Mouse (Mus musculus) left cerebral cortex, postnatal 14 days (tissue): ENCODE data around the gene Ino80b. TPM values are rescaled to one million over a fixed set of nuclear protein-coding genes. Genes with fewer than 3 reads are reported as not detected.
A peak's percentile ranks its signal among the peaks of the same experiment; 100 is the strongest.

ENCODE experiments used
- DNase-seq, 2 experiments: peaks; one replicate each; pipeline ENCODE4 v3.0.0; 2021 to 2022; ENCODE audit warnings: low spot score in 2 of 2, mixed read lengths in 1 of 2
- intact Hi-C: fragments of 180-260 bp; cut with DNase I; formaldehyde crosslinking; loops from one replicate; pipeline ENCODE4 v1.15.1; 2025
- total RNA-seq, 2 experiments: library from RNA; stranded (reverse); gene quantifications; 2 replicates each; pipeline ENCODE4 v1.2.3; 2021

The Ino80b gene
- total RNA-seq, 2 experiments from 2014 or later, result 15.1 to 18.8 TPM

DNA sequence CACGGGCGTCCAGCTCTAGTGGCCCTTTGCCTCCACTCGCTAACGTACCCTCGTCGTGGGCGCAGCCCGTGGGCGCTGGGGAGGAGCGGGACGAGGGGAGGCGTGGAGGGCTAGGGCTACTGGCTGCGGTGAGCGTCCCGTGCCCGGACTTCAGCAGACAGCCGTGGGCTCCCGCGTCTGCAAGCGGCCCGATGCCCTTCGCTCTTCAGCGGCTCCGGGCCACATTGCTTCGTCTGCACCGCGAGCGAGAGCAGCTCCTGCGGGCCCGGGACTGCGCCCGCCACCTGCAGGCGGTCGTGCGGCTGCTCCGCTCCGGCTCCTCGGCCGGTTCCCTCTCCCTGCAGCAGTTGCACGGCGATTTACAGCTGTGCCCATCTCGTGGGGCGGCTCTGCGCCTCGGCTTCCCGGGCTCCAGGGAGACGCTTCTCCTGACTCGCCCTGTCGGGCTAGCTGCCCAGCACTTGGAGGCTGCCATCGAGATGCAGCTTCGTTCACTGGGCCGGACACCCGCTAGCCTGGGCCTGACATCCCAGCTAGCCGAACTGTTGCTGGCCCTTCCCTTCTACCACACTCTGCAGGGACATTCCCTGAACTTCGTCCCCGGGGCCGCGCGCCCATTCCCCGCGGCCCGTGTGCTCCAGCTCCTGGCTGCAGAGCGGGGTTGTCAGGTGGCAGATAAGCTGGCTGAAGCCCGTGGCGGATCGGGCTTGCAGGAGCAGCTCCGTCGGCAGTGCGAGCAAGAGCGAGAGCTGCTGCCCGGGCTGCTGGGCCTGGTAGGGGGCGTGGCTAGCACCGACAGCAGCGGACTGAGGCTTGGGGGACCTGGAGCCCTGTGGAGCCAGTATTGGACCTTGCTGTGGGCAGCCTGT, 23.3 kb downstream of the Ino80b start:
- peak; percentile 46 to 63 for DNase-seq
- intact Hi-C loops, result loop anchor here (1.0 kb wide), 2 partner anchors 48 to 106 kb away; partner anchors contain the start of gene Aup1

- DNase-seq, result peak; percentile 89 to 92
- intact Hi-C loops, result loop anchor here (1.0 kb wide), 2 partner anchors 47 to 105 kb away; partner anchors contain the start of gene Aup1
These were observed 23.9 kb downstream of the Ino80b start, which contains the start of the genes Ccdc142 and Gm42688 for GRCm38 (mm10) chr6:83101316-83101687. Gene Ccdc142, plus strand, starts transcription at chr6:83101601. Gene Gm42688, plus strand, starts transcription at chr6:83101617.

DNA sequence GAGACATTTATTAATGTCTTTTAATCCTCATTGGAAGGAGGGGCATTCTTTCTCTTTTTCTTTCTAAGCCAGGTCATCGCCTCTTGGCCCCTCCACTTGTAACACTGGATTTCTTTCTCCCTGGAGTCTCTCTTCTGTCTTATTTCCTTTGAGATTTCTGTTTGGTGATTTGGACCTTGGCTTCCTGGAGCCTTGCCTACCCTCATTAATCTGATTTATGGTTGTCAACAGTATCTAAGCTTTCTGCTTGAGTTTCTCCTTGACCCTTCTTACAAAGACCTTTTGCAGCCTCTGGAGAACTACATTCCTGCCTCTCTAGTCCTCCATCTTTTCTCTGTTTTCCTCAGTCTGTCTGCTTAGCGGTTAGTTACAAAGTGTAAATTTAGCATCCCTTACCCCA, 26.8 kb downstream of the Ino80b start:
- no peak for DNase-seq
- intact Hi-C loops, result no loop called here

- intact Hi-C loops, result no loop called here
- DNase-seq, result no peak
These were observed 29.3 kb downstream of the Ino80b start for GRCm38 (mm10) chr6:83095968-83096367.

GRCm38 (mm10) chr6:83092416-83093127, 32.7 kb downstream of the Ino80b start:
- intact Hi-C loops, result no loop called here
- DNase-seq, result no peak

DNA sequence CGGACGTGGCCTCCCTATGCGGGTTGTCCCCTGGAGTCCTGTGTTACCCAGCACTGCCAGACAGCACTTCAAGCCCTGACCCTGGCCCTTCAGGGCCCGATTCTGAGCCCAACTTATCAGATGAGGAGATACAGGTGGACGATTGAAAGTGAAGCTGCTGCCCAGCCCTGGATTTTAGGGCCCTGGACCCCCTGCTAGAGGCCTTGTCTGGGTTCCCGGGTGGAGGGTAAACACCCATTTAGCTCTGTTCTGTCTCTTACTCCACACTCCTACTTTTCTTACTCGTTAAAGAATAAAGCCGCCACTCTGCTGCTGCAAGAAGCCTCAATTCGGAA, 37.3 kb downstream of the Ino80b start:
- intact Hi-C loops, result no loop called here
- DNase-seq, result no peak

- no peak for DNase-seq
- intact Hi-C loops, result no loop called here
These were observed 37.9 kb downstream of the Ino80b start for GRCm38 (mm10) chr6:83087205-83087925.

GRCm38 (mm10) chr6:83086121-83087035, 38.9 kb downstream of the Ino80b start, which contains the start of gene Lbx2:
Gene Lbx2, plus strand, starts transcription at chr6:83086367.
- no peak for DNase-seq
- intact Hi-C loops, result no loop called here

- intact Hi-C loops, result no loop called here
These were observed 40.8 kb downstream of the Ino80b start for GRCm38 (mm10) chr6:83084477-83084876.

GRCm38 (mm10) chr6:83083497-83083896, 41.7 kb downstream of the Ino80b start:
- intact Hi-C loops, result no loop called here
- no peak for DNase-seq

More at GRCm38 (mm10) chr6:83084477-83084876, 40.8 kb downstream of the Ino80b start:
- DNase-seq, result no peak

GRCm38 (mm10) chr6:83080210-83080609, 45.0 kb downstream of the Ino80b start:
- intact Hi-C loops, result no loop called here

GRCm38 (mm10) chr6:83078324-83078858, 46.8 kb downstream of the Ino80b start:
- intact Hi-C loops, result loop anchor here (5.0 kb wide), 1 partner anchor 81 kb away; no protein-coding TSS in a partner anchor
- peak; percentile 98 to 99 for DNase-seq

More at GRCm38 (mm10) chr6:83080210-83080609, 45.0 kb downstream of the Ino80b start:
- no peak for DNase-seq

DNA sequence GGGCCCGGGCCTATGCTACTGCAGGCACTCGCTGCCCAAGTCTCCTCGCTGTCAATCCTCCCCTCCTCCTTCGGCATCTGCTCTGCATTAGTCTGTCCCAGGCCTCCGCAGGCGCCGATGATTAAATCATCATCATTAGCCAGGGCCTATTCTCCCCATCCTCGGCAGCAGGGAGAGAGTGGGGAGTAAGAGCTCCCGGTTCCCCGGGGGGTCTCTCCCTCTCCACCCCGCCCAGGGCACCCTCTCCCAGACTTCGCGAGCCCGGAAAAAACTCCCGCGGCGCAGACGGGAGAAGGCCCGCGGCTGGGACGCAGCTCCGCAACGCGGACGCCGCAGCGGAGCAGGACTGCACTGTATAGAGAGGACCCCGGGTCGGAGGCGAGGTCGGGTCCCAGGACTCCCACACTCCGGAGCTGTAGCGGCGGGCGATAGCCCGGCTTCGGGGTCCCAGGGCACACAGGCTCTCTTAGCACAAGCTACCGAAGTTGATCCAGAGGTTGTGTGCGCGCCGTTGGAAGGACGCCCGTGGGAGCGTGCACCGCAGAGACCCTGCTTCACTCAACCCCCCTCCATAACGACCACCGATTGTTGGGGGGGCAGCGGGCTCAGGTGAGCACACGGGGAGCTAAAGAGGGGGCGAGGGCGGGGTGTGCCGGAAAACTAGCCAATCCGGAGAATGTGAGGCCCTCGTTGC, 47.5 kb downstream of the Ino80b start, which contains the start of gene Pcgf1:
TSS of gene Pcgf1 (plus strand) at position 240 of the 694 bp plus-strand sequence.
- intact Hi-C loops, result loop anchor here (5.0 kb wide), 1 partner anchor 80 kb away; no protein-coding TSS in a partner anchor
- peak in 1 of 2 experiments; percentile 35 for DNase-seq

GRCm38 (mm10) chr6:83074979-83075378, 50.3 kb downstream of the Ino80b start:
- no peak for DNase-seq
- intact Hi-C loops, result loop anchor here (5.0 kb wide), 1 partner anchor 78 kb away; no protein-coding TSS in a partner anchor
